Comparison of ENCODE assay signal across 8 mouse cellular contexts in genomic region chr1:72944805-72945749, GRCm38 (mm10).
DNase-seq lines count a peak whose midpoint lies in the region; ATAC-seq and TF ChIP-seq lines count a peak whose summit lies in the region.

No protein-coding gene starts in this region.

- no peak for DNase-seq in CH12.LX (ENCODE audit: extremely low read depth)
- DNase-seq in embryo, embryonic 10.5 days (ENCODE audit: low spot score), result peak; percentile 76
- DNase-seq in lung, postnatal 10 days, result peak; percentile 41
- DNase-seq in cerebellum, adult 9-11 months, result no peak
- no peak for DNase-seq in left cerebral cortex, adult 18-20 months (ENCODE audit: low spot score in 2 of 2)

- dilution Hi-C loops in CH12.LX (cut with MboI; ENCODE audit: extremely low pct_ligation_motif_present, extremely low pct_unique_long_range_greater_than_20kb, low sequenced_read_pairs), result no loop called here

- no peak for TF ChIP-seq POLR2A in CH12.LX (IDR thresholded peaks at IDR 0.05; ENCODE audit: low read depth, low read length)

- no peaks in the 10 kb centered on the region for H3K79me2 ChIP-seq in CH12.LX (replicated peaks; ENCODE audit: control insufficient read depth, extremely low read depth, insufficient read depth, poor library complexity, severe bottlenecking)

- H3K4me3 ChIP-seq in CH12.LX (replicated peaks in 1 of 3; ENCODE audit: low read depth in 2 of 3, low read length in 2 of 3, poor library complexity in 1 of 3), result no peak overlapping the region
- 0 out of 2 replicates have a peak overlapping the region, but pooled peaks have one; percentile 7 for H3K4me3 ChIP-seq in hindbrain, embryonic 13.5 days

- no peak overlapping the region for H3K27ac ChIP-seq in CH12.LX (ENCODE audit: insufficient read depth, low read depth)
- no peak overlapping the region for H3K27ac ChIP-seq in hindbrain, embryonic 13.5 days

- H3K4me1 ChIP-seq in CH12.LX (ENCODE audit: control insufficient read depth in 1 of 2, insufficient read depth in 2 of 2), result peaks cover 7 to 21% of the 10 kb centered on the region in 2 experiments; a peak in 3 of 4 replicates
- H3K4me1 ChIP-seq in hindbrain, embryonic 13.5 days (replicated peaks), result peaks cover 14% of the 10 kb centered on the region

- no peak for TF ChIP-seq RAD21 in CH12.LX (IDR thresholded peaks at IDR 0.05; ENCODE audit: low read depth, low read length)

- no peak for ATAC-seq in hindbrain, embryonic 13.5 days (ENCODE audit: low FRiP score)
- ATAC-seq in monocyte, adult 5-6 weeks (replicated peaks; ENCODE audit: insufficient number of reproducible peaks, low FRiP score, low TSS enrichment, poor library complexity, severe bottlenecking), result no peak
- no peak for ATAC-seq in frontal cortex, adult (ENCODE audit: low TSS enrichment)

- no peaks in the 10 kb centered on the region for H3K9me3 ChIP-seq in CH12.LX (replicated peaks; ENCODE audit: low read length)
- H3K9me3 ChIP-seq in hindbrain, embryonic 13.5 days, result no peaks in the 10 kb centered on the region

- H3K9ac ChIP-seq in CH12.LX (ENCODE audit: insufficient read depth, low read depth), result no peak overlapping the region
- no peak overlapping the region for H3K9ac ChIP-seq in hindbrain, embryonic 13.5 days

- in situ Hi-C loops in CH12.LX (cut with MboI; ENCODE audit: low pct_ligation_motif_present, low pct_unique_long_range_greater_than_20kb, low sequenced_read_pairs), result no loop called here

- no peaks in the 10 kb centered on the region for H3K36me3 ChIP-seq in CH12.LX (replicated peaks in 1 of 2; ENCODE audit: control insufficient read depth in 1 of 2, insufficient read depth in 1 of 2, low read length in 1 of 2)
- H3K36me3 ChIP-seq in hindbrain, embryonic 13.5 days, result no peaks in the 10 kb centered on the region

- no peak for TF ChIP-seq EP300 in CH12.LX (IDR thresholded peaks at IDR 0.05; ENCODE audit: low read length)

- H3K27me3 ChIP-seq in CH12.LX (replicated peaks), result no peaks in the 10 kb centered on the region
- peaks cover 6% of the 10 kb centered on the region; the same call in 1 of the 2 replicates for H3K27me3 ChIP-seq in hindbrain, embryonic 13.5 days

- no peak overlapping the region for H3K4me2 ChIP-seq in CH12.LX (ENCODE audit: insufficient read depth, low read depth, poor library complexity, severe bottlenecking)
- H3K4me2 ChIP-seq in hindbrain, embryonic 13.5 days, result peak overlapping the region; percentile 42

- 8% methylated on average over 21 of the region's 21 CpGs for WGBS in hindbrain, embryonic 13.5 days

- TF ChIP-seq CTCF in CH12.LX (conservative IDR thresholded peaks at IDR 0.05 in 1 of 2, IDR thresholded peaks at IDR 0.05 in 1 of 2; ENCODE audit: low read depth in 2 of 2, low read length in 2 of 2), result no peak

TF ChIP-seq in CH12.LX, 34 proteins besides CTCF, POLR2A, EP300 and RAD21:
- TF ChIP-seq SMC3 (IDR thresholded peaks at IDR 0.05; ENCODE audit: low read depth, low read length), result no peak
- TF ChIP-seq RCOR1 (conservative IDR thresholded peaks at IDR 0.05; ENCODE audit: low read depth, low read length), result no peak
- no peak for TF ChIP-seq ZMIZ1 (IDR thresholded peaks at IDR 0.05; ENCODE audit: low read depth, low read length)
- no peak for TF ChIP-seq JUN (IDR thresholded peaks at IDR 0.05; ENCODE audit: insufficient read depth, low read depth, low read length)
- TF ChIP-seq UBTF (IDR thresholded peaks at IDR 0.05; ENCODE audit: low read depth, low read length), result no peak
- no peak for TF ChIP-seq MAZ (IDR thresholded peaks at IDR 0.05; ENCODE audit: low read depth, low read length)
- TF ChIP-seq TBP (conservative IDR thresholded peaks at IDR 0.05; ENCODE audit: low read depth, low read length), result no peak
- peak; percentile 24; the same call in 1 of the 2 replicates for TF ChIP-seq BHLHE40 (IDR thresholded peaks at IDR 0.05; ENCODE audit: low read depth, low read length)

Comparison
In these comparisons a context has a peak if more than half of its experiments do, and no peak if none do; other contexts are left out.
1. DNase-seq: peak in embryo, embryonic 10.5 days (single experiment) and lung, postnatal 10 days (single experiment); none in CH12.LX (single experiment), cerebellum, adult 9-11 months (single experiment) and left cerebral cortex, adult 18-20 months (0 of 2).